Mouse (Mus musculus): Measurements from ENCODE around the gene Erich3. TPM values are rescaled to one million over a fixed set of nuclear protein-coding genes. Genes with fewer than 3 reads are reported as not detected.
A peak's percentile ranks its signal among the peaks of the same experiment; 100 is the strongest.

Erich3 gene
- total RNA-seq, 2 experiments from 2014 or later: 7.9 to 8.4 TPM

DNA sequence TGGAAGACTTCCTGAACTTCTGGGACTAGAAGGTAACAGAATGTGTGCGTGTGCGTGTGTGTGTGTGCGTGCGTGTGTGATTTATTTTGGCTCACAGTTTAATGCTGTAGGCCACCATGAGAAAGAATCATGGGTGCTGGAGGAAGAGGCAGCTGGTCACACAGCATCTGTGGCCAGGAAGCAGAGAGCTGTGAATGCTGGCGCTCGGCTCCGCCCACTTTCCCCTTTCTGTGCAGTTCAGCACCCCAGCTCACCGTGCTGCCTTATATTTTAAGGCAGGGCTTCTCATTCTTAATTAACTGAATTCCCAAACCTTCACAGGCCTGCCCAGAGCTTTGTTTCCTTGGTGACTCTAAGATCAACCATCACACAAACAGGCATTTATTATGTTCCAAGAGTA, 9.7 kb downstream of the Erich3 start:
- DNase-seq (ENCODE audit: low spot score in 2 of 2): peak in 1 of 2 experiments; percentile 11

DNA sequence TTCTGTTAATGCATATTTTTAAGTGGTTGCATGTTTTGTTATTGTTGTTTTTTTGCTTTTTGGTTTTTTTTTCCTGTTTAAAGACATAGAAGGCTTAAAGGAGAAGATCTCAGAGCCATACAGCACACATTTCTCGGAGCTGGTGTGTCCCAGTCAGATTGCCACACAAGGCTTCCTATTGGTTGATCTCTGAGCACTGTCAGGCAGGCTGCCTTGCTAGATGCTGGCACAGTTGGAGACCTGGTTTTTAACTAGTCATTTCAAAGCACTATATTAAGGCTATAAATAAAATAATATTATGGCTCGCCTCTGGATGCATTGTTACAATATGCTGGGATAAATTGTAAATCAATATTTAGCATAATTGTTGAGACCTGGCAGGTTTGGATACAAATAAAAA, 18.9 kb downstream of the Erich3 start:
- DNase-seq (ENCODE audit: low spot score in 2 of 2): no peak

DNA sequence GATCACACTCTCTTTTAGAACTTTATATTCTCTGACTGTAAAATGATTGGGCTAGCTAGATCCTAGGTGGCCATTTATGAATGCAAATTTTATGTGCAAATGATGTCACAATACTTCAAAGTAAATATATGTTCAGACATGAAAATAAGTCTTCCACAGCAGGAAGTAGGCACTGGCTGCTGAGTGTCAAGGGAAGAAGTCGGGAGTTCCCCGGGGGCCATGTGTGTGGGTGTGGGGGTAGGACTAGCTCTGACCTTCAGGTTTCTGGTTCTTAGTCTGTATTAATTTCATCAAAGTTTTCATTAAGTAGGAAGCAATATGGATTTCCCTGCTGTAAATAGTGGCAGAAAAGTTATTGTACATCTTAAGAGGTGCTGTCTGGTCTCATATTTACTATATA, 20.0 kb downstream of the Erich3 start:
- no peak for DNase-seq (ENCODE audit: low spot score in 2 of 2)

DNA sequence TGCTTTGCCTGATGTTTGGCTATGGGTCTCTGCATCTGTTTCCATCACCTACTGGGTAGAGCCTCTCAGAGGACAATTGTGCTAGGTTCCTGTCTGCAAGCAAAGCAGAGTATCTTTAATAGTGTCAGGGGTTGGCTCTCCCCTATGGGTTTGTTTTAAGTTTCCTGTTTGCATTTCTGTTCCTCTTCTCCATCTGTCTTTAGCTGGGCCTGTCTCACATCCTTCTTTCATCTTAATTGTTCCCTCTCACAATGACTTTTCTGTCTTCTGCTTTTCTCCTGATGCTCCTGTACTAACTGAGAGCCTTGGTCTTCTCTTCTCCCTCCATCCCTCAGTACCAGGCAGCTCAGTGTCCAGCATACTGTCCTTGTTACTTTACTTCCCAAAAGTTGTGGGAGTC, 26.6 kb downstream of the Erich3 start:
- no peak for DNase-seq (ENCODE audit: low spot score in 2 of 2)

DNA sequence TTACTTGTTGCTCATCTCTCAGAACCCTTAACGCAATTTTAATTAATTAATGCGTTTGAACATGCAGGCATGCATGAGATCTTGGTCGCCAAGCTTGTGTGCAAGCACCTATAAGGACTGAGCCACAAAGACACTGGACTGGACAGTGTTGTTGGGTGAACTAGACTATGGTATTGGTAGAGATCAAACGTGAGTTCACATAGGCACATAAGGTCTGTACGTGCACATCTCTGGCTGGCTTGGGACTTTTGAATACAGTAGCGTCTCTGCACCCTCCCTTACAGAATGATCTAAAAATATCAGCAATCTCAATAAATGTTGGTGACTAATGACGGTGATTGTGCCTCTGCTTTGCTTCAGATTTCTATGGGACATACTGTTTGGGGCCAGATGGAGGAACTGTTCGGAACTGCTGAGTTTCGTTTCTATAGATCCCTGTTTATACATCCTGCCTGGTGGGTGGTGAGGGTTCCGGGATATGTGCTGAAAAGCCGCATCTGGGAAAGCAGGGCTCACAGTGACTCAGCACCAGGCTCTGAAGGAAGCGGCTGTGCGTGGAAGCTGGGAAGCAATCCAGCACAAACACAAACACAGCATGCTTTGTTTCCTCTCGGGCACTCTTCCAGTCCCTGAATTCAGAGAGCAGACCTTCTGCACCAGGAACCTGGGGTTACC, 28.4 kb downstream of the Erich3 start:
- DNase-seq (ENCODE audit: low spot score in 2 of 2): peak; percentile 87 to 95

DNA sequence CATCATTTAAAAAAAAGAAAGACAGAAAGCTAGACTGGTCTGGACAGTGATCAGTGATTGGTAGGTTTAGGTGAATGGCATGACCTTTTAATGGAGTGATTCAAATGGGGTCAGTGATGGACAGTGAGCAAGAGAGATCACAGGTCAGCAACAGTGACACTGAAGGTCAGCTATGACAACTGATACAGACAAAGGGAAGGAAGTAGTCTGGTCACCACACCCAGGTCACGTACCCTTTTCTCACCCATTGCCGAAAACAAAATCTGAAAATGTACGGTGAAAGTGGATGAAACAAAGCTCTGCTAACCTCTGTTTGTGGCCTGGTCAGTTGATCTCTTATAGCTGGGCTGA, 28.9 kb downstream of the Erich3 start:
- DNase-seq (ENCODE audit: low spot score in 2 of 2): no peak

DNA sequence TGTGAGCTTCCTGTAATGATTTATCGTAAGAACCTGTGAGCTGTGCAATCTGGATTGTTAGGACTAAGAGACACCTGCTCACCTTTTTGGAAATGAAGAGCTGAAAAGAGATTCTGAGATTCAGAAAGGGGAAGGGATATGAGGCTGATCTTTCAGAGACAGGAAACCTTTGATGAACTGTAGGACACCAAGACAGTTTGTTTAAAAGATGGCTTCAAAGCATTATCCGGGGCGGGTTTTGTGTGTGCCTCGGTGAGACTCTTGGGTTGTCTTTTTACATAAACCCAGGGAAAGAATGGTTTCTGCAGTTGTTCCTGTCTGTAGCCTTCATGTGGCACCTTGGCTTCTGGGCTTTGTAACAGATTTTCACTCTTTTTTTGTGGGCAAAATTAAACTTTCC, 30.2 kb downstream of the Erich3 start:
- no peak for DNase-seq (ENCODE audit: low spot score in 2 of 2)

DNA sequence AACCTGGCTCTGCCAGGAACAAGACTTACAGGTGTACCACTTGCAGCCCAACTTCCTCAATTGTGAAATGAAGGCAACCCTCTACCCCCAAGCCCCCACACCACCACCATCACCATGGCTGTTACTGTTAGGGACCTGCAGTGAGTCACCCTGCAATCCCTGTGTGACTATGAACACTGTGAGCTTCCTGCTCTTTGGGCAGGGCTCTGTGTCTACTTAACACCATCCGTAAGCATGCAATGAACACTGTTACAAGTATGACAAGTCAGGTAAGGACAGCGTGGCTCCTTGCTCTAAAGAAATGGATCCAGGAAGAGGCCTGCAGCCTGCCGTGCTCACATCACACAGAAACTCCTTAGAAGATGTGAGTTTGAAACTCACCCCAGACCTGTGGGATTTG, 33.0 kb downstream of the Erich3 start:
- DNase-seq (ENCODE audit: low spot score in 2 of 2): no peak

DNA sequence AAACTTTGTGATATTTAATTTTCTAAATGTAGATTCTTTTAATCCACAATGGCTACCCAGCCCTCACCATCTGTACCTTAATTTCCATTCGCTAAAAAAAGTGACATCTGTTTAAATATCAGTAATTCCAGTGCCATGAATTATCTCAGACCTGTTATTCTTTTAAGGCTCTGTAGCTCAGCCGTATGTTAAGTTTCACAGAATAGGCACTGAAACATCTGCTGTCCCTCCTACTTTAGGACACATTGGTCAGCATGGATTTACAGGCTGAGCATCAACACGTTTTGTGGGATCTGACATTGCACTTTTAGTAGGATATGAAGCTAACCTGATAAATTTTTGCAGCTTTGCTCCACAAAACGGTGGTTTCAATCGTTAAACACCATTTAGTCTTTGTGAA, 35.2 kb downstream of the Erich3 start:
- peak in 1 of 2 experiments; percentile 60 for DNase-seq (ENCODE audit: low spot score in 2 of 2)

DNA sequence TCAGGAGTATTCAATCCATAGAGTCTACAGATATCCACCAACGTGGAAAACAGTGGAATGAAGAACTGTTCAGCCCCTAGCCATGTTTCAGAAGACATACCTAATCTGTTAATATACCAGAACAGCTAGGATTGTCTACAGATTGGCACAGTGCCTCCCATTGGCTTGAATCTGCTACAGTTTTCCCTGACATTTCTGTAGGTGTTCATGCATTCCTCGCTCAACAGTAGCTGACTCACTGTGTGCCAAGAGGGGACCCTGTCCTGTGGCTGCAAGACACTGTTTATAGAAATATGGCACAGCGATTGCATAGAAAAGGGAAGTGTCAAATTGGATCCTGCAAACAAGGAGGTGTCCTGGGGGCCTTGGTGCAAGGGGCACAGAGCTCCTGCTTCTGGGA, 36.6 kb downstream of the Erich3 start:
- DNase-seq (ENCODE audit: low spot score in 2 of 2): no peak

DNA sequence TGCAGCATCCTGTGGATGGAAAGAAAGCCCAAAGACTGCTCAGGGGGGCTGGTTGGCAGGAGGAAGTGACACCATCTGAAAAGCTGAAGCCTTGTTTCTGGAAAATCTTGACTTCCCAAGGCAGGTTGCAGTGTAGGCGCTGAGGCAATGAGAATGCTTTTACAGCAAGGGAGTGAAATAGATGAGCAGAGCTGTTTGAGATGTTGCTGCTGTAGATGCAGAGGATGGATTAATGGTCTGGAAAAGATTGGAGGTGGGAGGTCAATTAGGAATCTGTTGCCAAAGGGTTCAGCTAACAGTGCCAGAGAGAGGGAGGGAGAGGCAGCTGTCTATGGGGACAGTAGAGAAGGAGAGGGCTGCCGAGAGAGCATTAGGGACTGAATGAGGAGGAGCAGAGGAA, 37.1 kb downstream of the Erich3 start:
- DNase-seq (ENCODE audit: low spot score in 2 of 2): no peak

DNA sequence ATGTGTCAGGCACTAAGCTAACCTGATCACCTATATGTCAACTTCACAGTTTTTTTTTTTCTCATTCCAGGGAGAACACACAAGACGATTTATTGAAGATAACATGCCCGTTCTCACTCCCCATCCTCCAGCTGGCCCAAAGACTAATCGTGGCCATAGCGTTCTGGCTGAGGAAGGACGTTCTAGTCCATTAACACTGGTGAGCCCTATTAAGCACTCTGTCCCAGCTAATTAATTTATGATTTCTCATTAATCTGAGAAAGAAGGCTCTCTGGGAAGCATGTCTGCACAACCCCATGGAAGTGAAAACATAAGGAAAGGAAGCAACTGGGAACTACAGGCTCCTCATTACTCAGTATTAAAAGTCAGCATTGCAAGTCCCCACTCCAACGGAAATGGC, 41.1 kb downstream of the Erich3 start:
- no peak for DNase-seq (ENCODE audit: low spot score in 2 of 2)

DNA sequence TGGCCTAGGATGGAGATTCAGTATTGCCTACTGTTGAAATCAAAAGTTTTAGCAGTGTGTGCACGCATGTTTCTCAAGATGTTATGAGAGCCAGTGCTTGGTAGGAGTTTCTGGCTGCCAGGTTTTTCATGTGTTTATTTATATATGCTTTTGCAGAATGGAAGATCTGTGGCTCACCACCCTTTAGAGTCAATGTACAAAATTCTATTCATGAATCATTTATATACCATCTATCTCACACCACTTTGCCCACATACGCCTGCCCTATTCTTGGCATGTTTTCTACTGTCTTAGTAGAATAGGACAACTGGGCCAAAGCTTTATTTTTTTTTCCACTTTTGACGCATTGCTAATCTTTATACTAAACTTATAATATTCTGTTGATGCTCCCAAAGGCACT, 44.5 kb downstream of the Erich3 start:
- DNase-seq (ENCODE audit: low spot score in 2 of 2): no peak

DNA sequence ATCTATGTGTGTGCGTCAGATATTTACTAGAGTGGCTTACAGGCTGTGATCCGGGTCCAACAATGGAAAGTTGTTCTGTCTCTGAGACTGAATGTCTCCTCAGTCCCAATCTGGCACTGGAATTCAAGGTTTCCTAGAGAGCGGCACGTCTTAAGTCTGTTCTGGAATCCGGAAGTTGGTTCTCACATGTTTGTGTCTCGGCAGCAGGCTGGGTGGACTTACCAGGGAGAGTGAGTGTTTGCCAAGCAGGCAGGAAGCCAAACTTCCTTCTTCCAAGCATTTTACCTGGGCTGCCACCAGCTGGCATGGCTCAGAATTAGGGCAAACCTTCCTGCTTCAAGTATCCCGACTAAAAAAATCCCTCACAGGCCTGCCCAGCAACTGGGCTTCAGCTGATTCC, 59.5 kb downstream of the Erich3 start:
- DNase-seq (ENCODE audit: low spot score in 2 of 2): no peak

DNA sequence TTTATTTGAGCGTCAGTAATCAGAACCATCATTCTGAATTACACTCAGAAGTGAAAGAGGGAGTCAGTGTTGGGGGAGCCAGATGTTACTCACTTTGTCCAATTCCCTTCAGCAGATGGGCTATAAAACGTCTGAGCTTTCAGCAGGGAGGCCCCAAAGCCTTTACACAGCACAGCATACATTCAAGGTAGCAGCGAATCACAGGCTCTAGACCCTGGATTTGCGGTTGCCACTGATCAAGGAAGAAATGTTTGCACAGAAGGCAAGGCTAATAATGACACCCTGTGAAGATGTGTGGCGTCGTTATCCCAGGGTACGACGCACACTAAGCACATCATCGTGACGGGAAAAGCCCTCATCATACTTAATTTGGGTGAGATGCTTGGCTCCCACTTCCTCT, 67.8 kb downstream of the Erich3 start:
- no peak for DNase-seq (ENCODE audit: low spot score in 2 of 2)

DNA sequence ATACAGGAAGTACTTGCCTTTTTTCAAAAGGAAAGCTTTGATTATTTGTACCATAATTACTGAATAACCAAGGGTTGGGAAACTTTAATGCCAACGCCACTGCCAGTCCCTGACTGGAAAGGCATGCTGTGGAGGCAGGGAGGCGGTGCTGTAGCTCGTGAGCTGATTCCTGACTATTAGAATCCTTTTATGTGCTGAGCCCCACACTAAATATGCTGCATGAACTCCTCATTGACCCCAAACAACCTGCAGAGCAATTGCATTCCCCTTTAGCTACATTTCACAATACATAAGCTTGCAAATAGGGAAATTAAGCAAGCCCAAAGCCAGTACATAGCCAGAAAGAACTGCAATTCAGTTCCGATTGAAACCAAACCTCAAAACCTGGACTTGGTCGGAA, 77.8 kb downstream of the Erich3 start:
- no peak for DNase-seq (ENCODE audit: low spot score in 2 of 2)

DNA sequence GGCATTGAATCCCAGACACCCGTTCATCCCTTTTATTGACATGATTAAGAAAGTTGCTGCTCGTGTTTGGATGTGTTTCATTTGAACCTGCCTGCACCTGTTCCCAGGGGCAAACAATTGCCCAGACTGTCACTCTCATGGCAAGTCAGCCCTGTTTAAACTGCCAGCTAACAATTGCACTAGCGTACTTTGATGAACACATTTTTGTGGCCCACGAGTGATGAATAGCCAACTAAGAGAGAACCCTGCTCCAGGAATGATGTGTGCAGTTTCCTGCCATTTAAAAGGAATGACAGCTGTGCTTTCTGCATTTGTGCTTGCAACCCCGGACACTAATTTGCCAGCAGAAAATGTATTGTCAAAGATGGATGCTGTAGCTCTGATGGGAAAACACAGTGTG, 79.3 kb downstream of the Erich3 start:
- no peak for DNase-seq (ENCODE audit: low spot score in 2 of 2)

DNA sequence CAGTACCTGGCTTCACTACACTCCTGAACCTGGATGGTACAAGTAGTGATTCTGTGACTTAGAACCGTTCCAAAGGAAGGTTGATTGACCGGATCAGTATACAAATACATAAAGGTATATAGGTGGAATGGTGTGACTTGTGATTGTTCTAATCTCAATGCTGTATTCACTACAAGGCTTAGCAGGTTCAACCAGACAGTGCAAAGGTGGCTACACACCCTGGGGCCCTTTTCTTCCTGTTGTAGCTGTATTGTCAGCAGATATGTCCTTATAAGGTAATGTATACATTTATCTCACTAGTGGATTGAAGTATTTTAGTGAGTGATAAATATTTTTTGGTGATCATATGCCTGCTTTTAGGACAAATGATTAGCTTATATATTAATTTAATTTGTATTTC, 80.7 kb downstream of the Erich3 start:
- no peak for DNase-seq (ENCODE audit: low spot score in 2 of 2)

DNA sequence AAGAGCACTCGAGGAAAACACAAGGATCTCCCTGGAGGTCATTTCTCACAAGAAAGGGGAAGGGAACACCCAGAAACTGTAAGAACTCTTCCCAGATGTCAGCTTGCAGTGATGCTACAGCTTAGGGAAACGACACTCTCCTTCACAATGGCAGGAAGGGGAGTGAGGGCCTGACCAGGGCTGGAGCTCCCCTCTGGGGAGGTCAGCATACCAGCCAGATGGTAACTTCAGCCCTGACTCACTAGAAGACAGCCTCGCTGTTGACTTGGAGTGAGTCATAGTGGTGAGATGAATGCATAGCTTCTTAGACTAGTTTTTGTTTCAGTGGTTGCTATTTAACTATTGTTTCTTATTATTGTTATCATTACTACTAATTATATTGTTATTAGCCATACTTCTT, 90.8 kb downstream of the Erich3 start:
- DNase-seq (ENCODE audit: low spot score in 2 of 2): no peak

DNA sequence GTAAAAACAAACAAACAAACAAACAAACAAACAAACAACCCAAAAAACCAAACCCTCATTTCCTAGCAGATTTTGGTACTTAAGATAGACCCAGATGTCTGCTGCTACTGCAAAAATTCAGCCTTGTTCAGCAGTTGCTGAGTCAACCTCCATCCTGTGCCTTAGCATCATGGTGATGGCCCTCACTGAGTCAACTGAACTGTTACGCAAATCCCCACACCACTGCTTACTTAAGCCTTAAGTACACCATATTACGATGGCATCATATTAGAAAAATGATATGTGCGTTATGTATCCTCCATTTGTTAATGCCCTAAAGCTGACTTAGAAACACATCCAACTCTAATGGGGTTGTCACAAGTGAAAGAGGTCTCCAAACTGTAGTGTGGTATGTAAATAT, 91.6 kb downstream of the Erich3 start:
- no peak for DNase-seq (ENCODE audit: low spot score in 2 of 2)

DNA sequence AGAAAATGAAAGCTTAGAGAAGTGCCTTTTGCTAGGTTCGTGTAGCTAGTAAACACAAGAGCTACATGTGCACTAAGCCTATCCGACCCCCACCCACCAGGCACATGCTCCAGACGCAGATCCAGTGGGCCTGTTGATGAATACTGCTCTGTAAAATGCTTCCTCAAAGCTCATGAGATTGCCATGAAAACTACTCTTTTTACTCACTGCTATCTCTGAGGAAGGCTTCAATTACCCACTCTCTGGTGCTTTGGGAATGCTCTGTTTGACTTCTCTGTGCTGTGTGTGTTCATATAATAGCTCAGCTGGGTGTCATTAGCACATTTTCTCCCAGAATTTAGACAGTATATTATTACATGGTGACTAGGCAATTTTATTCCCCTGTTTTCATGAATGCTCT, 94.4 kb downstream of the Erich3 start:
- DNase-seq (ENCODE audit: low spot score in 2 of 2): no peak

DNA sequence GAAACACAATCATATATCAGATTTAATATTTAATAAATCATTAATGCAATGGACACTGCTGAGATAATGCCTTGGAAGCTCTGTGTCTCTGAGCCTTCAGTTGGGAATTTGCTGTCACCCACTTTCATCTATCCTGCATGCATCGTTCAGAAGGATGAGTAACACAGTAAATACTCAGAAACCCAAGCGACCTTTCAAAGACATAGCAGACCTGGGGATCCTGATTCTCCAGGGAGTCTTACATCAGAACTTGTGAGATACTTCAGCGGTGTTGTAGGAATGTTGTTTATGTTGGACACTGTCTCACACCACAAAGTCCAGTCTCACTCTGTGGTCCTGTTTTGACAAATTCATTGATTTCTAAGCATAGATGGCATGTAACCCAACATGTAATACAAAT, 97.4 kb downstream of the Erich3 start:
- DNase-seq (ENCODE audit: low spot score in 2 of 2): no peak

DNA sequence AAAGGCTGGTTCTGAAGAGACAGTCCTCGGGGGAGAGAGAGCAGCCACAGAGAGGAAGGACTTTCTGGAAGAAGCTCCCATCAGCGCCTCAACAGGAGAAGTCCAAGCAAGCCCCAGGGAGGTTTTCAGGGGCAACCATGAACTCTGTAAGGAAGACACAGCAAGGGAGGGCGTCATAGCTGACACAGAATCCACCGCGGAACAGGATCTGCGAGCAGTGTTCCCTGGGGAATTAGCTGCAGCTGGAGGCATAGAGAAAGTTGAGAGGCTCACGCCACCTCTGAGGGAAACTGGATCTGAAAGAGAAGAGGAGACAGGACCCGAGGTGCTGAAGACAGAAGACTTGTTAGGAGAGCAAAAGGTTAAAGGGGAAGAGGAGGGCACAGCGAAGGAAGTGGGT, 99.7 kb downstream of the Erich3 start:
- DNase-seq (ENCODE audit: low spot score in 2 of 2): no peak

DNA sequence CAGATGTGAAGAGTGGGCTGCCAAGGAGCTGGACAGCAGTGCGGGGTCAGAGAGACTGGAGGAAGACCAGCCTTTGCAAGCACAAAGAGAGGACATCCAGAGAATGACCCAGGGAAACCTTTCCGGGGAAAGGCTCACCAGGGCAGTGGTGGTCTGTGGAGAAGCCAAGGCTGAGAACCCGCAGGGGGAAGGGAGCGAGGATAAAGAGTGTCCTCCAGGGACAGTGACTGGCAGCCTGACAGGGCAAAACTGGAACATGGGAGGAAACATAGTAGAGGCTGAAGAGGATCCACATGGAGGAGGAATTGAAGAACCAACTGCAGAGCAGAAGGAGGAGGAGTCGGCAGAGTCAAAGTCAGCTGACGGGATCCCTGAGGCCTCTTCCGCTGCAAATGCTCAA, 100.5 kb downstream of the Erich3 start:
- DNase-seq (ENCODE audit: low spot score in 2 of 2): no peak

Data from layer of hippocampus, adult 18-20 months (tissue).